Mouse (Mus musculus): ENCODE results near the gene Map3k15.

DNA sequence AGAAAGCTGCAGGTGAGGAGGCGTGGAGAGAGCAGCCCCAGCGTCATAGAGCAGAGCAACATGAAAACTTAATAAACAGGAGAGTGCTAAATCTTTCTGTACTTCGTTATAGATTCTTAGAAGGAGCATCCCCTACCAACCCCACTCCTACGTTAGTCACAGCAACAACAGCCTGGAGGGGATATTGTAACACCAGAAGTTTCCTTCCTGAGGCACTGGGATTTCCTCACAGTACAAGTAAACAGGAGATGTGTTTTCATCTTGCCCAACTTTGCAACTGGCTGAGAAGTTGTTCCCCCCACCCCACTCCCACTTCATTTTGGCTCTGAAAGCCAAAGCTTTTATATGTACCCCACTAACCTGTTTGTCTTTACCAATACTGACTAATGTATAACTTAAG, 119.6 kb downstream of the Map3k15 start:
- TF ChIP-seq GATA1 (IDR thresholded peaks at IDR 0.05; ENCODE audit: low read length) (no peak), TAL1 (IDR thresholded peaks at IDR 0.05; ENCODE audit: low read length) (no peak)
